Mouse (Mus musculus) kidney, postnatal 0 days (tissue): ENCODE data around the gene Sgcd. TPM values are rescaled to one million over a fixed set of nuclear protein-coding genes. Genes with fewer than 3 reads are reported as not detected.

ENCODE experiments used
- ATAC-seq: fragments of 200-750 bp; cut with Nextera tagmentation; replicated peaks from 2 replicates; pipeline ENCODE4 v1.8.0; 2017; ENCODE audit warnings: low read depth, moderate number of reproducible peaks, moderate TSS enrichment, moderate library complexity; ENCODE audit not compliant: low FRiP score
- DNase-seq: peaks from one replicate; pipeline ENCODE4 v3.0.0-alpha.2; 2016; ENCODE audit warnings: low spot score
- H3K27ac ChIP-seq: fragments of 300-500 bp; sonication (generic); 2 replicates; pipeline ENCODE4 v1.5.1; 2014; ENCODE audit warnings: mild to moderate bottlenecking
- H3K27me3 ChIP-seq: fragments of 300-500 bp; sonication (generic); 2 replicates; pipeline ENCODE4 v1.6.1; 2014; ENCODE audit warnings: low read length, mixed read lengths; ENCODE audit not compliant: insufficient read depth
- H3K36me3 ChIP-seq: fragments of 300-500 bp; sonication (generic); 2 replicates; pipeline ENCODE4 v1.6.1; 2014; ENCODE audit warnings: low read length, mixed read lengths; ENCODE audit not compliant: insufficient read depth
- H3K4me1 ChIP-seq: fragments of 300-500 bp; sonication (generic); replicated peaks from 2 replicates; pipeline ENCODE4 v1.6.1; 2014; ENCODE audit warnings: antibody characterized with exemption, low read length, mixed read lengths; ENCODE audit not compliant: insufficient read depth
- H3K4me2 ChIP-seq: fragments of 300-500 bp; sonication (generic); 2 replicates; pipeline ENCODE4 v1.6.1; 2014; ENCODE audit warnings: mild to moderate bottlenecking, low read length, moderate library complexity, mixed read lengths
- H3K4me3 ChIP-seq: fragments of 300-500 bp; sonication (generic); replicated peaks from 2 replicates; pipeline ENCODE4 v1.5.1; 2014; ENCODE audit warnings: low read depth, low read length
- H3K9ac ChIP-seq: fragments of 300-500 bp; sonication (generic); 2 replicates; pipeline ENCODE4 v1.6.1; 2014; ENCODE audit warnings: low read depth, low read length
- H3K9me3 ChIP-seq: fragments of 300-500 bp; sonication (generic); replicated peaks from 2 replicates; pipeline ENCODE4 v1.6.1; 2016; ENCODE audit warnings: low read length, inconsistent platforms, mixed read lengths
- CTCF ChIP-seq: IDR thresholded peaks from 2 replicates; pipeline ENCODE4 v1.5.1; 2016; ENCODE audit warnings: antibody characterized with exemption, low read depth, mild to moderate bottlenecking, moderate library complexity
- WGBS: fragments of 180-500 bp; shearing (Covaris S2); extraction: QIAGEN DNeasy Blood & Tissue Kit; methylation state at CpG from one replicate; pipeline ENCODE4 v1.1.7; 2014; 5-methylcytosine and 5-hydroxymethylcytosine counted together
- polyA plus RNA-seq: library from polyadenylated mRNA; unstranded; fragments of >200 nt; fragmentation: Nextera tagmentation; extraction: Ambion mirVana; gene quantifications from 2 replicates; pipeline ENCODE4 v1.2.1, GENCODE M21; 2015

Sgcd gene
- polyA plus RNA-seq, 1 experiment from 2014 or later, result 1.3 TPM

GRCm38 (mm10) chr11:47154837-47155430, 833.8 kb downstream of the Sgcd start:
- TF ChIP-seq CTCF, result no peak
- Histone ChIP-seq H3K4me3 (no peak overlapping the region), H3K9me3 (no peaks in the 10 kb centered on the region), H3K9ac (no peak overlapping the region), H3K4me2 (no peak overlapping the region), H3K36me3 (no peaks in the 10 kb centered on the region), H3K27ac (no peak overlapping the region), H3K27me3 (no peaks in the 10 kb centered on the region), H3K4me1 (no peaks in the 10 kb centered on the region)
- ATAC-seq, result no peak
- peak; percentile 21 for DNase-seq
- WGBS, result 83% methylated on average over 5 of the region's 5 CpGs

- 28% methylated on average over 9 of the region's 9 CpGs for WGBS
- no peak overlapping the region for H3K4me3 ChIP-seq
- no peak for TF ChIP-seq CTCF
- ATAC-seq (peak; percentile 86), DNase-seq (no peak)
- no peaks in the 10 kb centered on the region for H3K36me3 ChIP-seq
- no peak overlapping the region for H3K27ac ChIP-seq
- no peak overlapping the region for H3K9ac ChIP-seq
- H3K4me2 ChIP-seq, result no peak overlapping the region
- no peaks in the 10 kb centered on the region for H3K4me1 ChIP-seq
- H3K9me3 ChIP-seq, result no peaks in the 10 kb centered on the region
- H3K27me3 ChIP-seq, result no peaks in the 10 kb centered on the region
These were observed 839.2 kb downstream of the Sgcd start for GRCm38 (mm10) chr11:47149607-47150006.

- DNase-seq (no peak), ATAC-seq (no peak)
- H3K9me3 ChIP-seq, result no peaks in the 10 kb centered on the region
- no peak overlapping the region for H3K27ac ChIP-seq
- no peaks in the 10 kb centered on the region for H3K4me1 ChIP-seq
- WGBS, result 89% methylated on average over 2 of the region's 2 CpGs
- H3K4me2 ChIP-seq, result no peak overlapping the region
- H3K36me3 ChIP-seq, result no peaks in the 10 kb centered on the region
- no peak overlapping the region for H3K4me3 ChIP-seq
- H3K9ac ChIP-seq, result no peak overlapping the region
- H3K27me3 ChIP-seq, result no peaks in the 10 kb centered on the region
- TF ChIP-seq CTCF, result no peak
These were observed 848.9 kb downstream of the Sgcd start for GRCm38 (mm10) chr11:47139867-47140266.

- DNase-seq, result no peak
- no peak for ATAC-seq
- no peak for TF ChIP-seq CTCF
- Histone ChIP-seq H3K4me1 (no peaks in the 10 kb centered on the region), H3K36me3 (no peaks in the 10 kb centered on the region), H3K9ac (no peak overlapping the region), H3K27ac (no peak overlapping the region), H3K27me3 (no peaks in the 10 kb centered on the region), H3K4me2 (no peak overlapping the region), H3K4me3 (no peak overlapping the region), H3K9me3 (no peaks in the 10 kb centered on the region)
- 89% methylated on average over 1 of the region's 1 CpGs for WGBS
These were observed 849.5 kb downstream of the Sgcd start for GRCm38 (mm10) chr11:47139271-47139670.

GRCm38 (mm10) chr11:47132410-47132809, 856.4 kb downstream of the Sgcd start:
- TF ChIP-seq CTCF, result no peak
- DNase-seq, result no peak
- H3K9ac ChIP-seq, result no peak overlapping the region
- H3K4me2 ChIP-seq, result no peak overlapping the region
- no peaks in the 10 kb centered on the region for H3K9me3 ChIP-seq
- no peaks in the 10 kb centered on the region for H3K36me3 ChIP-seq
- no peaks in the 10 kb centered on the region for H3K4me1 ChIP-seq
- no peak for ATAC-seq
- H3K27ac ChIP-seq, result no peak overlapping the region
- H3K27me3 ChIP-seq, result no peaks in the 10 kb centered on the region
- WGBS, result 93% methylated on average over 6 of the region's 6 CpGs
- no peak overlapping the region for H3K4me3 ChIP-seq

GRCm38 (mm10) chr11:47130432-47130831, 858.3 kb downstream of the Sgcd start:
- Histone ChIP-seq H3K9me3 (no peaks in the 10 kb centered on the region), H3K27me3 (no peaks in the 10 kb centered on the region), H3K4me2 (no peak overlapping the region), H3K4me1 (no peaks in the 10 kb centered on the region), H3K36me3 (no peaks in the 10 kb centered on the region), H3K9ac (no peak overlapping the region), H3K4me3 (no peak overlapping the region), H3K27ac (no peak overlapping the region)
- no peak for TF ChIP-seq CTCF
- ATAC-seq, result no peak
- WGBS, result 56% methylated on average over 3 of the region's 3 CpGs
- DNase-seq, result no peak

GRCm38 (mm10) chr11:47129992-47130391, 858.8 kb downstream of the Sgcd start:
- H3K27me3 ChIP-seq, result no peaks in the 10 kb centered on the region
- no peaks in the 10 kb centered on the region for H3K36me3 ChIP-seq
- H3K4me3 ChIP-seq, result no peak overlapping the region
- no peaks in the 10 kb centered on the region for H3K9me3 ChIP-seq
- 21% methylated on average over 7 of the region's 7 CpGs for WGBS
- TF ChIP-seq CTCF, result no peak
- no peaks in the 10 kb centered on the region for H3K4me1 ChIP-seq
- ATAC-seq (no peak), DNase-seq (peak; percentile 73)
- no peak overlapping the region for H3K4me2 ChIP-seq
- no peak overlapping the region for H3K27ac ChIP-seq
- H3K9ac ChIP-seq, result no peak overlapping the region
